Mouse (Mus musculus): ENCODE measurements around the gene Cdk2ap2. TPM values are rescaled to one million over a fixed set of nuclear protein-coding genes. Genes with fewer than 3 reads are reported as not detected.
"Not testable (repeated sequence)": the region's sequence is repeated elsewhere in the genome, so short reads cannot be mapped to it uniquely, and the experiment has no call there.

Gene Cdk2ap2
- 10 to 100 TPM; 17.8 to 23.4 TPM for total RNA-seq (2021)
- long read RNA-seq, experiment 1, transcript Cdk2ap2-202 (4 exons, 1,089 nt): minor isoform, 5 of 57 reads
- long read RNA-seq, experiment 1, transcript Cdk2ap2-201 (4 exons, 1,080 nt): major isoform, 45 of 57 reads
- long read RNA-seq, experiment 1, partial matches to known transcripts: 2 of 57 reads
- long read RNA-seq, experiment 1, other reads (novel, unspliced or antisense): 3 of 57 reads
- long read RNA-seq, experiment 2, transcript Cdk2ap2-201 (4 exons, 1,080 nt): major isoform, 41 of 51 reads
- long read RNA-seq, experiment 2, partial matches to known transcripts: 4 of 51 reads
- long read RNA-seq, experiment 2, other reads (novel, unspliced or antisense): 0 of 51 reads

DNA sequence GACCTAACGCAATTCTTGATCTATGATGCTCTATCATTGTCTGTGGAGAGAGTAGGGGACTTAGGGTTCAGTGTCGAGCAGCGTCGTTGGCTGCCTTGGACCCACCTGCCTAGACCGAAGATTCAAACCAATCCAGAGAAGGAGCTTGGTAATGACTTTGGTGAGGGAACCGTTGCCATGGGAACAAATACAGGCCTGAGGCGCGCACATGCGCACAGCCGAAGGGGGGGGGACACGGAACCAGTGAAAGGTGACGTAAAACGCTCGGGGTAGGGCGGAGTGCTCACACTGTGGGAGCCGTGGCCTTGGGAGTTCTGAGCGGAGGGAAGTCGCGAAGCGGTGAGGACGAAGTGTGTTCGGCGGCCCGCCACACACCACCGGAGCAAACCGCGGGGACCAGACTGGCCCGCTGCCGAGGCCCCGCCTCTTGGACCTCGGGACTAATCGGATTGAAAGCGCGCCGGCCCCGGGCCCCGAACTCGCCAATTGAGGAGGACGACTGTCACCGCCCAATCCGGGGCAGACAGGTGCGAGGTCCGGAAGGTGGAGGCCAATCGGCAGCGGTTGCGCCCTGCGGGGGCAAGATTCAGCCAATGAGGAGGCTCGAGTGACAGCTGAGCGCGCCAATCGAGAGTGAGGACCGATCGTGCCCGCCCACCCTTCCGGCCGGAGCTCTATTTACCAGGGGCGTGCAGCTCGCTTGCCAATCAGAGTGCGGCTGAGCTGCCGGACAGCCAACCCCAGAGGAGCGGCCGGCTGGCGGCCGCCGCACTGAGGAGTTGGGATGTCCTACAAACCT lies at the start of gene Cdk2ap2:
TSS of gene Cdk2ap2 (plus strand) at position 541 of the 799 bp plus-strand sequence.
- DNase-seq: peak; percentile 100

DNA sequence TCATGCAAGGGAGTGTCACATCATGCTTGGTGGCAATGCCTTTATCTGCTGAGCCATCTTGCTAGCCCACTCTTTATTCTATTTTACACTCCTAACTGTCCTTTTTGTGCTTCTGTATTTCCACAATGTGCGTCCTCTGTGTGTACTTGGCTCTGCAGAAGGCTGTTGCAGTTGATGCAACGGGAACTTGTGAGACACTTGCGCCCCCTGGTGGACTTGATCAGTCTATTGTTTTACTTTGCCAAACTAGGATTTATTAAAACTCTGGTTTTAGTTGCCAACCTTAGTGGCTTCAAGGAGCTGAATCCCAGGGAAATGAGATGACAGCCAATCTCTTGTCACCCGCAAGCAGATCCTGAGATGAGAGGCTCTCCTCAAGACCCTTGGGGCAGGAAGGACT lies 49.1 kb upstream of the Cdk2ap2 start:
- peak; percentile 27 for DNase-seq

DNA sequence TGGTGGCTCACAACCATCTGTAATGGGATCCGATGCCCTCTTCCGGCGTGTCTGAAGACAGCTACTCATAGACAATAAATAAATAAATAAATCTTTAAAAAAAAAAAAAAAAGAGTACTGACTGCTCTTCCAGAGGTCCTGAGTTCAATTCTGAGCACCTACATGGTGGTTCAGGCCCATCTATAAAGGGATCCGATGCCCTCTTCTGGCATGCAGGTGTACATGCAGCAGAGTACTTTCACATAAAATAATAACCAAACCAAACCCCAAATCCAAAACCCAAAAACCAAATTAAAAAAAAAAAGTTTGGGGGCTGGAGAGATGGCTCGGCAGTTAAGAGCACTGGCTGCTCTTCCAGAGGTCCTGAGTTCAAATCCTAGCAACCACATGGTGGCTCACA lies 47.9 kb upstream of the Cdk2ap2 start:
- not testable (repeated sequence) for DNase-seq

DNA sequence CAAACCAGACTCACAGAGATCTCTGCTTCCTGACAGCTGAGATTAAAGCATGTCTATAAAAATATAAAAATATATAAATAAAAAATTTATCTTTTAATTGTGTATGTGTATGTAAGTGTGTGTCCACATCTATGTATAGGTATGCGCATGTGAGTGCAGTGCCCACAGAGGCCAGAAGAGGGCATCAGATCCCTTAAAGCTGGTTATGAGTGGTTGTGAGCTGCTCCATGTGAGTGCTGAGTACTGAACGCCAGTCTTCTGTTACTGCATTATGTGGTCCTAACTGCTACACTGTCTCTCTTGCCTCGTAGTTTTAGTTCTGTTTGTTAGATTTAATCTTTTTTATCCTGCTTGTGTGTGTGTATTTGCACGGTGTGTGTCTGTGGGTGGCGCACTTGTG lies 46.0 kb upstream of the Cdk2ap2 start:
- no peak for DNase-seq

DNA sequence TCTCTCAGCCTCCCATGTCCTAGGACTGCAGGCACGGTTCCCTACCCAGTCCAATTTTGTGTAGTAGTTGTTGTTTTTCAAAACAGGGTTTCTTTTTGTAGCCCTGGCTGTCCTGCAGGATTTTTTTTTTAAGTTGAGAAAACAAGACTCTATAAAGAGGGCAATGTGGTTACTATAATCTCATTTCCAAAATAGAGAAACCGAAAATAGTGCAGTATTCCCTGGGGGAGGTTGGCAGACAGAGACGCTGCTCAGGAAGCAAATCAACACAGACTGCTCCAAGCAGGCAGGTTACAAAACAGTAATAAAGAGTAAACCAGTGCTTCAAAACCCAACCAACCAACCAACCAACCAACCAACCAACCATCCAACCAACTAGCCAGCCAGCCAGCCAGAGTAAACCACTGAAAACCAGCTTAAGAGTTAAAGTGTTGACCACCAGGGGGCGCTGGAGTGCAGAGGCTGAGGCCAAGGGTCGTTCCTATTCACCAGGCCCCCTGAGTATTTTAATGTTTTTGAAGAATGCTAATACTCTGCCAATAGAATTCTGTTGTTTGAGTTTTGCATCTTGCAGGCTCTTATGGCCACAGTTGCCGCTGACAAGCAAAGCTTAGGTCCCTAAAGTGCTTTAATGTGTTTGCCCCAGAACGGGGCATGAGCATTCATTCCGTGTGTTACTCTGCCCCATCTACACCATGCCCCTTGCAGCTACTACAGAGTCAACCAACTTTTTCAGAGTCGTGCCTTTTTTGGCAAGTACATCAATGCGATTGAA lies 45.1 kb upstream of the Cdk2ap2 start:
- DNase-seq: peak; percentile 30

DNA sequence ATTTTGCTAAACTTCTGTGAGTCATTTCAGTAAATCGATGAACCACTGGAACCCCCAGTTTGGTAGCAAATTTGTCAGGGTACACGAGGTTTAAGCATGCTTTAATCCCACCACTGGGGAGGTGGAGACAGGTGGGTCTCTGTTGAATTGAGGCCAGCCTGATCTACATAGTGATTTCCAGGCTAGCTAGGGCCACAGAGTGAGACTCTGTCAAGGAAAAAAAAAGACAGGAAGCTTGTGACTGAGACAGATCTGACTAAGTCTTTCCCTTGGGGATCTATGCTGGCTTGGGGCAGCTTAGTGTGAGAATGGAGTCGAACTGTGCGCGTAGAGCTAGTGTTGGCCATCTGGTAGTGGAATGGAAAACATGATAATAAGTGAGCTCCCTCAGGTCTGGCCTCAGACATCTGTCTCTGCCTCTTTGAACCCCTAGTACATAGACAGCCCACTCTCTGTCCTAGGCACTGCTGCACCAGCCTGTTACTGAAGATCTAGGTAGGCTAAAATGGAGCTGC lies 44.4 kb upstream of the Cdk2ap2 start:
- no peak for DNase-seq

DNA sequence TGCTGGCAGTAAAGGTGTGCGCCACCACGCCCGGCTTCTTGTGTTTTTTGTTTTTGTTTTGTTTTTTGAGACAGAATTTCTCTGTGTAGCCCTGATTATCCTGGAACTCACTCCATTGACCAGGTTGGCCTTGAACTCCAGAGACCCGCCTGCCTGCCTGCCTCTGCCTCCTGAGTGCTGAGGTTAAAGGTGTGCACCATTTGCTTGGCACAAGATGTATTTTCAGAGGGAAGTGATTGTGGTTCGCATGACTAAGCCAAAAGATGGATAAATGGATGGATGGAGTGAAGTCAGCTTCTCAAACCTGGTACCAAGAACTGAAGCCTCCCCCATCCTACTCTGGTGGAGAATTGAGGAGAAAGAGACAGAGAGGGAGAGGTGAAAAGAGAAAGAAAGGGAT lies 42.4 kb upstream of the Cdk2ap2 start:
- no peak for DNase-seq

DNA sequence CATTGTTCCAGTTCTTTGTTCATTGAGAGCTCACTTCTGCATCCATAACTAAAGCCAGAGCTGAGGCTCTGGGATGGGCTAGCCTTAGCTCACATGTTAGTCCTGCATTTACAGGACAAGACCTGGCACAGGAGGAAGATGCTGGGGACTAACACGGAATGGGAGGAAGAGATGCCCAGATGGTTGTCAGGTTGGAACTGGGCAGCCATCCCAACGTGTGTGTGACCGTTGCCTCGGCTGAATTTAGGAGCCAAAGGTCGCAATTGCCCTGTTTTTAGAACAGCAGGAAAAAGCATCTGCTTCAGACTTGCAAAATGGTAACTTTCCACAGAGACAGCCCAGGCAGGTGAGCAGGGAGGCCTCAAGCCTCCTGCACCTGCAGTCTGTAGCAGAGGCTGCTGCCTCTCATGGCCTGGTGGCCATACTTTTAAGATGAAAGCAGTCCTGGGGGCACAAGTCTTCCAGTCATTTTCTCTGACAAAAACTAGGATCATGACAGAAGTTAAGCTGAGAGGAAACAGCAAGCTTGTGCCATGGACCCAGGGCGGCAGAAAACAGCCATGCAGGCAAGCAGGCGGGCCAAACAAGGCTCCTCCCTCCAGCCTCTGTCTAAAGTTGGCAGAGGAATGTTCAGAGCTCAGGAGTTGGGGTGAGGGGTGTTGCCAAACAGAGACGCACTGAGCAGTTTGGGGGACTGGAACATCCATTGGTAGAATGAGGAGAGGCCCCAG lies 41.6 kb upstream of the Cdk2ap2 start:
- no peak for DNase-seq

DNA sequence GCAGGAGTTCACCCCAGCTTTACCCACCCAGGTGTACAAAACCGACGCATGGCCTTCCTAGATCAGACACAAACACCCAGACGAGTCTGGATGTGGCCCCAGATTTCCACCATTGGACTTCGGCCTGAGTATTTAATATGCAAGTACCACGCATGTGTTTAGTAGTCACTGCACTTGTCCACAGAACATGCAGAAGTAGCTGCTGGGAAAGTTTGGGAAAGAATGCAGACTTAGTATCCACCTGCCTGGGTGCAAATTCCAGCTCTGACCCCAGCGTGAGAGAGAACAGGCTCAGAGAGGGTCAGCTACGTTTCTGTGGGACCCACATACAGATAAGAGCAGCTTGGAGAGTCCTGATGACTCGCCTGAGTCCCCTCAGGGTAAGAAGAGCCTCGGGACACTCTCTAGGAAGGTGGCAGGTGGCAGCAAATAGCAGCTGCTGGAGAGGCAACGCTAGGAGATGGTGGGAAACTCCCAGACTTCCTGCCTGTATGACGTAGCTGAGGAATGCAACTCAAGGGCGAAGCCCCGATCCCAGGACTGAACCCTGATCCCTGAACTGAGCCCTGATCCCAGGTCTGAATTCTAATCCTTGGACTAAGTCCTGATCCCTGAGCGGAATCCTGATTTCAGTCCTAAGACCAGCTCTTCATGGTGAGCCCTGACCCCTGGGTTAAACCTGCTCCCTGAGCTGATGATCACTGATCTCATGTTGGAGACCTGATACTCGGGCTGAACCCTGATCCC lies 40.9 kb upstream of the Cdk2ap2 start:
- no peak for DNase-seq

DNA sequence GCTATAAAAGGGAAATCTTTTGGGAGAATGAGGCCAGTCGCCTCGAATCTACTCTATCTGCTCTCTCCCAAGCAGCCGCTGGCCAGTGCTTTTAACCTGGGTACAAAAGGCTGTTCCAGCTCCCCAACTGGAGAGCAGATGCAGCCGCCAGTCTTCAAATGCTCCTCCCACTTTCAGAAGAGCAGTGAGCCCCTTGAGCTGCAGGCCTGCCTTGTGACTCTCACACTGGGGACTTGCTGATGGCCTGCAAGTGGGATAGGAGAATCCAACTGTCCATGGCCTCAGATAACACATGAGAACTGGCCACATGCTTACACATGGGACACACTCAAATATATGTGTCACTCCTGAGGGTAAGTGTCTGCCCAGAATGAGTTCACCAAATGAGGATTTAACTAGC lies 40.3 kb upstream of the Cdk2ap2 start:
- no peak for DNase-seq

DNA sequence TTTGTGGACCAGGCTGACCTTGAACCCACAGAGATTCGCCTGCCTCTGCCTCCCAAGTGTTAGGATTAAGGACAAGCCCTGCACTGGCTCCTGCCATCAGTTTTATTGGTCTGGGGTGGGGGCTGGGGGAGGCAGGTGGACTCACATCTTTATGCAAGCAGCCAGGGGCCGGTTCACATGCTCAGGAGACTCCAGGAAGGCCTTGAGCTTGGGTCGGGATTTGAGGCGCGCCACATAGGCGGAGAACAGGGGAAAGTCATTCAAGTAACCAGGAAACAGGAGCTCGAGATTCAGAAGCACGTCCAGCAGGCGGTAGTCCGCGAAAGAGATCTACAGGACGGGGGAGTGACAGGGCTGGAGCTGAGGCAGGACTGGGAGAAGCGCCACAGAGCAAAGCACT lies 39.6 kb upstream of the Cdk2ap2 start:
- DNase-seq: no peak

DNA sequence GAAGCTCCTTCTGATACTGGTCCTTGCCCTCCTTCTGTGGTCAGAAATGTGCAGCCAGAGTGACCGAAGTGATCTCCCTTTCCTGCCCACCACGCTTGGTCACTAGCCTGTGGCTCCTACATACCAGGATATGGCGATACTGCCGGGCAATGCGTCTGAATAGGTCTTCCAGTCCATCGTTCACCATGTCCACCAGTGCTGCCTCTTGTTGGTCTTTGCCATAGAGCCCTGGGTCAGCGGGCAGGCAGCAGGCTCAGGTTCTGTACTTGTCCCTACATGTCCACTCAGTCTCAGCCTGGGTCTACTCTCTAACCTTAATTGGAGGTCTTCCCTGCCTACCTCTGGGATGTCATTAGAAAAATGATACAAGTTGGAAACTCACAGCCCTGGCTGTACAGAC lies 39.0 kb upstream of the Cdk2ap2 start:
- no peak for DNase-seq

DNA sequence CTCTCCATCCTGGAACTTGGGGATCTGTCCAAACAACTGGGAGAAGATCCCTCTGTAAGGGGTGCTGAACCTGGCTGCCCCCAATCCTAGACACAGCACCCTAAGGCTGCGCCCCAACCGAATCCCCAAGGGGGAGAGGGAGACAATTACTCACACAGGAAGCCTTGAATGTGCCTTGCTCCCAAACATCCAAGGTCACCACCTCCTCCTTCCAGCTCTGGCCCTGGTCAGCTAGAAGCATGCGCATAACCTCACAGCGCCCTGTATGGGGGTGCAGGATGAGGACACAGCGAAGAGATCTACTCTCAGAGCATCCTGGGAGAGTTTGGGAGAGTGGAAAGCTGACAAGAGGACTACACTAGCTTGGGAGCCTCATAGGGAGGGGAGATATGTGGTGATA lies 38.4 kb upstream of the Cdk2ap2 start:
- no peak for DNase-seq

DNA sequence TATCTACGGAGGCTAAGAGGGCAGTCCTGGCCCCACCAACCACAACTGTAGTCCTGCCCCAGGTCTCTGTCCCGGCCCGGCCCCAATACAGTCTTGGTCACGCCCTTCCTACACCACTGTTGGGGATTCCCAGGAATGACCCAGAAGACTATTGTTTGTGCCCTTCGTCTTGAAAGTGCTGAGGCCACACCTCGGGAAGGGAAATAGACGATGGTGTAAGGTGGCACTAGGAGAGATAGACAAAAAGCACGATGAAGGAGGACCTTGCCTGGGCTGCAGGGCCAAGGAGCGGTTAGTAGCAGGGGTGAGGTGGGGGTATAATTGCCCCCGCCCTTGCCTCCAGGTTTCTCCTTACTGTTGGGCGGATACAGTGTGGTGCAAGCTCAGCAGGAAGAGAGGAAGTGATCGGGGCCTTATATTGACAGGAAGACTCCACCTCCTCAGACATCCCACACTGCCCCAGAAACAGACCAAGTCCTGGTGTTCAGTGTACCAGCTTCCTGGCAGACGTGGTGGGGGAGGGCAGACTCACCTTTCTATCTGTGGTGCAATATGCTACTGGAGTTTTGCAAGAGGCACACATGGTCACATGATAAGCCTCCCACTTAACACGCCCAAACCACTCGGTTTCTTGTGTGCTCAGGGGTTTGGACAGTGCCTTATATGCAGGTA lies 37.8 kb upstream of the Cdk2ap2 start, which contains the start of gene Gstp3:
TSS of gene Gstp3 (minus strand) at position 501 of the 672 bp plus-strand sequence.
- no peak for DNase-seq

DNA sequence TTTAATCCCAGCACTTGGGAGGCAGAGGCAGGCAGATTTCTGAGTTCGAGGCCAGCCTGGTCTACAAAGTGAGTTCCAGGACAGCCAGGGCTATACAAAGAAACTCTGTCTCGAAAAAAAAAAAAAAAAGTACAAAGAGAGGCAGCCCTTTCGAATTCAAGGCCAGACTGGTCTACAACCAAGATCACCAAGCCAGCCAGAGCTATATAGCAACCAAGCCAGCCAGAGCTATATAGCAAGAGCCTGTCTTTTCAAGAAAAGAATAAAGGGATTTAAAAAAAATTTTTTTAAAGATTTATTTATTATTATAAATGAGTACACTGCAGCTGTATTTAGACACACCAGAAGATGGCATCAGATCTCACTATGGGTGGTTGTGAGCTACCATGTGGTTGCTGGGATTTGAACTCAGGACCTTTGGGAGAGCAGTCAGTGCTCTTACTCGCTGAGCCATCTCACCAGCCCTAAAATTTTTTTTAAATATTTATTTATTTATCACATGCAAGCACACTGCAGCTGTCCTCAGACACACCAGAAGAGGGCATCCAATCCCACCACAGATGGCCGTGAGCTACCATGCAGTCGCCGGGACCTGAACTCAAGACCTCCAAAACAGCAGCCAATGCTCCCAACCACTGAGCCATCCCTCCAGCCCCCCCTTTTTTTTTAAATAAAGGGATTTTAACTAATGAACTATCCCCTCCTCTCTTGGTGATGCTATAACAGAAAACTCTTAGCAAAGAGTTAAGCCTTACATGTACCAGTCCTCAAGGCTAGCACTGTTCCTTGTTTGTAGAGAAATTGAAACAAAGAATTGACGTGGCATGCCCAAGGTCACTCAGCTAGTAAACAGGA lies 36.7 kb upstream of the Cdk2ap2 start:
- DNase-seq: not testable (repeated sequence)

DNA sequence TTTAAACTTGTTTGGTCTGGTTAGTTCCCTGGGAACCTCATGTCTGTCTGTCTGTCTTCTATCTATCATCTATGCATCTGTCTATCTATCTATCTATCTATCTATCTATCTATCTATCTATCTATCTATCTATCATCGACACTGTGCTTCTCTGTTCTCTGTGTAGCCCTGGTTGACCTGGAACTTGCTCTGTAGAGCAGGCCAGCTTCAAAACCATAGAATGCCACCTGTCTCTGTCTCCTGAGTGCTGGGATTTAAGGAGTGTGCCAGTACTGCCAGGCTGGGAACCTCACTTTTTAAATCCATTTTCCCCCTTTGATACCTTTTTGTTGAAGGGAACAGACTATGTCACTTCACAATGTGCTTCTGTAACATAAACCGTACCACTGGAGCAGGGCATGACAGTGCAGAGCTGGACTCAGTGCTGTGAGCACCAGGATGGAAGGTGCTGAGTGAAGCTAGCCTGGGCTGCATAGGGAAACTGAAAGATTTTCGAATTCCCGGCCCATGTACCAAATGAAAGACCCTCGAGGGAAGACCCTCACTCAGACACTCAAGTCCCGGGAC lies 36.0 kb upstream of the Cdk2ap2 start:
- DNase-seq: no peak

DNA sequence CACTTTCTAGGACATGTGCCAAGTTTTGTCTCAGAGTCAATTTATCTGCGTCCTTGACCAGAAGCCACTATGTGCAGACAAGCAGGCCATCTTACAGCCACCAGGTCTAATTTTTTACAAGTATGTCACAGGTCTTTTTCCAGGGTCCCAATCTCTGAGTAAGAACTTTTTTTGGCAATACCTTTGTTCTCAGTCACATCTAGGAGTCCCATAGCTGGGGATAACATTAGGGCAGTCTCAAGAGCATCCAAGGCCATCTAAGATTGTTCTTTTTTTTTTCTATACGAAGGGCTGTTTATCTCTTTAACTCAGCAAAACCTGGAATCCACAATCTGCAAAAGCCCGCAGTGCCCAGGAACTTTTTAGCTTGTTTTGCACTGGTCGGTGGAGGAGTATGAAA lies 33.6 kb upstream of the Cdk2ap2 start:
- DNase-seq: not testable (repeated sequence)

DNA sequence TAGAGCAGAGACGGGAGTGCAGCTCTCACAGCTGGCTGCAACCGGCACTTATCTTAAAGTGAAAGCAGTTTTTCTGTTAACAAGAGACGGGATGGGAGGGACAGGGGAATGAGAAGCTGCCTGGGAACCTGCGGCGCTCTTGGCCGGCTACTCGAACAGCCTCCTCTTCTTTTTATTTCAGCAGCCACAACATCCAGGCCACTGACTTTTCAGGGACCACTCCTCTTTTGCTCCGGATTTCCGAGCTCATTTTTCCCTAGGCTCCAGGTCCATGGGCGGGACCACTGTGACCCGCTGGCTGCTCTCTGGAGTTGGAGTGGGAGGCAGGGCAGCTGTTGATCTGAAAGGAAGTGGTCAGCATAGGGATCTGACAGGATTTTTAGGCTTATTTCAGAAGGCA lies 32.5 kb upstream of the Cdk2ap2 start:
- DNase-seq: not testable (repeated sequence)

DNA sequence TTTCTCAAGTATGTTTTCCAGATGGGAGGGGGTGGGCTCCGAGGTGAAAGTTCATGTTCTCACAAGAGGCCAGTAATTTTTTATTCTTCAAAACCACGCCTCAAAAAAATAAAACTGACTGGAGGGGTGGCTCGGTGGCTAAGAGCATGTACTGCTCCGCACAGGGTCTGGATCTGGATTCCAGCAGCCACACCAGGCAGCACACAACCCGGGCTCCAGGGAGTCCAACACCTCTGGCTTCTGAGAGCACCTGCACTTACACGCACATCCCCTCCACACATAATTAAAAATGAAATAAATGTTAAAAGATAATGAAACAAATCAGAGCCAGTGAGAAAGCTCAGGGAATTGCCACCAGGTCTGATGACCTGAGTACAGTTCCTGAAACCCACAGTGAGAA lies 30.7 kb upstream of the Cdk2ap2 start:
- no peak for DNase-seq

Data from gastrocnemius, postnatal 25 days (tissue).